Mouse (Mus musculus) ES-E14 (cell line): ENCODE data around the gene Lrrc8d. TPM values are rescaled to one million over a fixed set of nuclear protein-coding genes. Genes with fewer than 3 reads are reported as not detected.

Source experiments
- DNase-seq: peaks from one replicate; pipeline ENCODE4 v3.0.0-alpha.2; 2013; ENCODE audit warnings: low read depth, low spot score
- H3K27ac ChIP-seq: 2 replicates; pipeline ENCODE4 v1.5.1; 2012; ENCODE audit warnings: low read depth, mild to moderate bottlenecking, low read length, moderate library complexity, mixed read lengths; ENCODE audit not compliant: poor library complexity, insufficient read depth, severe bottlenecking
- H3K36me3 ChIP-seq: 2 replicates; pipeline ENCODE4 v1.6.1; 2012; ENCODE audit warnings: mild to moderate bottlenecking, low read length, moderate library complexity, mixed read lengths; ENCODE audit not compliant: control insufficient read depth, poor library complexity, insufficient read depth, severe bottlenecking
- H3K4me1 ChIP-seq, 2 experiments: fragments of 150-350 bp in 1 of 2; sonication (generic) in 1 of 2; 2 replicates each; pipeline ENCODE4 v1.6.1; 2012; ENCODE audit warnings: low read length in 2 of 2, mild to moderate bottlenecking in 1 of 2, mixed read lengths in 1 of 2; ENCODE audit not compliant: control insufficient read depth in 2 of 2, insufficient read depth in 2 of 2, poor library complexity in 1 of 2
- H3K4me3 ChIP-seq, 2 experiments: fragments of 150-350 bp in 1 of 2; sonication (generic) in 1 of 2; 2 replicates each; pipeline ENCODE4 v1.5.1; 2012; ENCODE audit warnings: low read length in 2 of 2, low read depth in 1 of 2, mild to moderate bottlenecking in 1 of 2, mixed read lengths in 1 of 2; ENCODE audit not compliant: insufficient read depth in 1 of 2, poor library complexity in 1 of 2, severe bottlenecking in 1 of 2
- H3K9ac ChIP-seq: 2 replicates; pipeline ENCODE4 v1.6.1; 2012; ENCODE audit warnings: low read depth, mild to moderate bottlenecking, low read length, mixed read lengths; ENCODE audit not compliant: poor library complexity, insufficient read depth, severe bottlenecking
- H3K9me3 ChIP-seq: fragments of 150-350 bp; sonication (generic); 2 replicates; pipeline ENCODE4 v1.6.1; 2012; ENCODE audit warnings: low read depth, mild to moderate bottlenecking, low read length; ENCODE audit not compliant: control insufficient read depth, insufficient read depth
- CHD2 ChIP-seq: IDR thresholded peaks from 2 replicates; pipeline ENCODE4 v1.6.1; 2014; ENCODE audit warnings: mild to moderate bottlenecking, low read depth, low read length, inconsistent platforms
- HCFC1 ChIP-seq: IDR thresholded peaks from 2 replicates; pipeline ENCODE4 v1.6.1; 2012; ENCODE audit warnings: low read length, inconsistent platforms, borderline replicate concordance; ENCODE audit not compliant: insufficient read depth
- MAFK ChIP-seq: IDR thresholded peaks from 2 replicates; pipeline ENCODE4 v1.6.1; 2014; ENCODE audit warnings: mild to moderate bottlenecking, low read depth, low read length, inconsistent platforms; ENCODE audit not compliant: insufficient read depth
- ZC3H11A ChIP-seq: IDR thresholded peaks from 2 replicates; pipeline ENCODE4 v1.6.1; 2012; ENCODE audit warnings: low read depth, mild to moderate bottlenecking, inconsistent platforms, low read length, borderline replicate concordance
- ZNF384 ChIP-seq: IDR thresholded peaks from 2 replicates; pipeline ENCODE4 v1.6.1; 2012; ENCODE audit warnings: low read depth, low read length, inconsistent platforms
- in situ Hi-C, 2 experiments: fragments of 600-800 bp; cut with MboI; formaldehyde crosslinking; loops; one replicate each; pipeline ENCODE4 v1.15.1; 2025; ENCODE audit warnings: low sequenced_read_pairs in 2 of 2, inconsistent platforms in 1 of 2; ENCODE audit not compliant: unreplicated experiment in 2 of 2
- total RNA-seq: library from RNA; depleted of rRNA; stranded (reverse); fragments of 300-350 nt; gene quantifications from 2 replicates; pipeline ENCODE4 v1.2.3, GENCODE M21; 2012

Gene Lrrc8d
- total RNA-seq, 1 experiment, result 23.2 TPM

GRCm38 (mm10) chr5:105706635-105707034 is 6.9 kb downstream of the Lrrc8d start:
- Histone ChIP-seq H3K9ac (no peak overlapping the region), H3K27ac (no peak overlapping the region), H3K36me3 (peaks cover 33% of the 10 kb centered on the region), H3K4me3 (no peak overlapping the region), H3K4me1 (peaks cover 0 to 17% of the 10 kb centered on the region in 2 experiments; a peak in 3 of 4 replicates), H3K9me3 (no peaks in the 10 kb centered on the region)
- TF ChIP-seq ZNF384 (no peak), ZC3H11A (no peak), MAFK (no peak), CHD2 (no peak), HCFC1 (no peak)
- no peak for DNase-seq
- in situ Hi-C loops, result no loop called here

GRCm38 (mm10) chr5:105708276-105708675 is 8.5 kb downstream of the Lrrc8d start:
- in situ Hi-C loops, result no loop called here
- peaks cover 4% of the 10 kb centered on the region; the same call in 1 of the 2 replicates for H3K9me3 ChIP-seq
- no peak overlapping the region for H3K4me3 ChIP-seq
- no peak for TF ChIP-seq ZC3H11A
- no peak for TF ChIP-seq HCFC1
- TF ChIP-seq CHD2, result no peak
- TF ChIP-seq MAFK, result no peak
- no peak for TF ChIP-seq ZNF384
- peaks cover 35% of the 10 kb centered on the region for H3K36me3 ChIP-seq
- peaks cover 0 to 10% of the 10 kb centered on the region in 2 experiments; a peak in 3 of 4 replicates for H3K4me1 ChIP-seq
- no peak overlapping the region for H3K9ac ChIP-seq
- no peak for DNase-seq
- no peak overlapping the region for H3K27ac ChIP-seq

GRCm38 (mm10) chr5:105710473-105710872 is 10.7 kb downstream of the Lrrc8d start:
- Histone ChIP-seq H3K9ac (no peak overlapping the region), H3K27ac (no peak overlapping the region), H3K9me3 (peaks cover 19% of the 10 kb centered on the region), H3K4me1 (peaks cover 0 to 7% of the 10 kb centered on the region in 2 experiments; a peak in 3 of 4 replicates), H3K4me3 (no peak overlapping the region), H3K36me3 (peaks cover 39% of the 10 kb centered on the region; the same call in 1 of the 2 replicates)
- in situ Hi-C loops, result no loop called here
- no peak for TF ChIP-seq HCFC1
- TF ChIP-seq MAFK, result no peak
- TF ChIP-seq ZC3H11A, result no peak
- no peak for TF ChIP-seq ZNF384
- TF ChIP-seq CHD2, result no peak
- no peak for DNase-seq

- in situ Hi-C loops, result no loop called here
- no peak for DNase-seq
- Histone ChIP-seq H3K4me3 (no peak overlapping the region), H3K36me3 (peaks cover 63% of the 10 kb centered on the region; the same call in 1 of the 2 replicates), H3K9ac (no peak overlapping the region), H3K9me3 (peaks cover 41% of the 10 kb centered on the region), H3K27ac (no peak overlapping the region), H3K4me1 (peaks cover 0 to 2% of the 10 kb centered on the region in 2 experiments; a peak in 2 of 4 replicates)
- TF ChIP-seq CHD2, result no peak
- TF ChIP-seq MAFK, result no peak
- no peak for TF ChIP-seq ZNF384
- TF ChIP-seq ZC3H11A, result no peak
- TF ChIP-seq HCFC1, result no peak
These were observed 14.7 kb downstream of the Lrrc8d start for GRCm38 (mm10) chr5:105714446-105714845.
